Mouse (Mus musculus): ENCODE measurements around the gene Aph1c. TPM values are rescaled to one million over a fixed set of nuclear protein-coding genes. Genes with fewer than 3 reads are reported as not detected.
A peak's percentile ranks its signal among the peaks of the same experiment; 100 is the strongest.
"Not testable (repeated sequence)": the region's sequence is repeated elsewhere in the genome, so short reads cannot be mapped to it uniquely, and the experiment has no call there.

Aph1c gene
- polyA plus RNA-seq, 2 experiments: 0.77 to 2.5 TPM

DNA sequence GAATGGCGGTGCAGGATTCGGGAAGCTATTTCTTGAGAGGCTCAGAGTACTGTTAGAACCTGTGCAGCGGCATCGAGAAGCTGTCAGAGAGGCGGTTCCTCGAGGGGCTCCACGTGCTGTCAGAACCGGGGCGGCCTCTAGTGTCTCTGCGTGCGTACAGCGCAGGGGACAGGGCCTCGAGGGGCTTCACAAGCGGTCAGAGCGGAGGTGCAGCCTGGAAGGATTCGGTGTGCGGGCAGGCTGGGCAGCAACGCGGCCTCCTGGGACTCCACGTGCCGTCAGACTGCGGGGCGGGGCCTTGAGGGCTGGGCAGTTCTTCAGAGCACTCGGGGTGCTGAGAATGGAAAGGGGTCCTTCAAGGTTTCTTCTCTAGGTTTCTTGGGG lies 563 bp upstream of the Aph1c start:
- Histone ChIP-seq H3K36me3 (replicated peaks; ENCODE audit: control insufficient read depth, insufficient read depth, low read depth) (no peaks in the 10 kb centered on the region), H3K9ac (replicated peaks) (peak overlapping the region; percentile 59; the same call in 1 of the 2 replicates), H3K27ac (no peak overlapping the region), H3K4me3 (ENCODE audit: insufficient read depth in 1 of 2, low read depth in 2 of 2, low read length in 2 of 2) (peak overlapping the region; percentile 56 to 58), H3K4me2 (ENCODE audit: low read depth) (peak overlapping the region; percentile 95), H3K9me3 (ENCODE audit: control insufficient read depth, low read length) (no peaks in the 10 kb centered on the region), H3K27me3 (ENCODE audit: control insufficient read depth, insufficient read depth, low read length) (no peaks in the 10 kb centered on the region; the same call in 1 of the 2 replicates), H3K4me1 (replicated peaks; ENCODE audit: control insufficient read depth in 2 of 2, insufficient read depth in 2 of 2, low read length in 1 of 2) (peaks cover 4 to 11% of the 10 kb centered on the region in 2 experiments; a peak in 3 of 4 replicates)
- under 1% methylated on average over 24 of the region's 24 CpGs for WGBS (ENCODE audit: insufficient replicate concordance)
- DNase-seq (ENCODE audit: low read depth in 3 of 3, low spot score in 3 of 3) (peak in 1 of 3 experiments; percentile 31), ATAC-seq (ENCODE audit: insufficient read depth) (peak; percentile 49)
- TF ChIP-seq CTCF (IDR thresholded peaks at IDR 0.05; ENCODE audit: low read depth) (peak; percentile 32; the same call in 1 of the 2 replicates), EP300 (IDR thresholded peaks at IDR 0.05; ENCODE audit: low read depth) (no peak)

- ATAC-seq (ENCODE audit: insufficient read depth) (no peak), DNase-seq (ENCODE audit: low read depth in 3 of 3, low spot score in 3 of 3) (no peak)
- WGBS (ENCODE audit: insufficient replicate concordance): 43% methylated on average over 7 of the region's 7 CpGs
- H3K36me3 ChIP-seq (replicated peaks; ENCODE audit: control insufficient read depth, insufficient read depth, low read depth): no peaks in the 10 kb centered on the region
- H3K9me3 ChIP-seq (ENCODE audit: control insufficient read depth, low read length): no peaks in the 10 kb centered on the region
- H3K27me3 ChIP-seq (ENCODE audit: control insufficient read depth, insufficient read depth, low read length): no peaks in the 10 kb centered on the region; the same call in 1 of the 2 replicates
- H3K4me2 ChIP-seq (ENCODE audit: low read depth): peak overlapping the region; percentile 95
- H3K27ac ChIP-seq: no peak overlapping the region
- H3K4me1 ChIP-seq (replicated peaks; ENCODE audit: control insufficient read depth in 2 of 2, insufficient read depth in 2 of 2, low read length in 1 of 2): peaks cover 4 to 11% of the 10 kb centered on the region in 2 experiments; a peak in 3 of 4 replicates
- H3K4me3 ChIP-seq (ENCODE audit: insufficient read depth in 1 of 2, low read depth in 2 of 2, low read length in 2 of 2): peak overlapping the region; percentile 58
- no peak for TF ChIP-seq EP300 (IDR thresholded peaks at IDR 0.05; ENCODE audit: low read depth)
- no peak for TF ChIP-seq CTCF (IDR thresholded peaks at IDR 0.05; ENCODE audit: low read depth)
- H3K9ac ChIP-seq (replicated peaks): no peak overlapping the region
Measured at GRCm38 (mm10) chr9:66833851-66834250, 675 bp downstream of the Aph1c start.

GRCm38 (mm10) chr9:66832366-66832908 lies 2.1 kb downstream of the Aph1c start:
- Histone ChIP-seq H3K4me3 (ENCODE audit: insufficient read depth in 1 of 2, low read depth in 2 of 2, low read length in 2 of 2) (no peak overlapping the region), H3K9me3 (ENCODE audit: control insufficient read depth, low read length) (no peaks in the 10 kb centered on the region), H3K36me3 (replicated peaks; ENCODE audit: control insufficient read depth, insufficient read depth, low read depth) (no peaks in the 10 kb centered on the region), H3K27ac (no peak overlapping the region), H3K27me3 (ENCODE audit: control insufficient read depth, insufficient read depth, low read length) (no peaks in the 10 kb centered on the region; the same call in 1 of the 2 replicates), H3K4me1 (replicated peaks; ENCODE audit: control insufficient read depth in 2 of 2, insufficient read depth in 2 of 2, low read length in 1 of 2) (peaks cover 4 to 11% of the 10 kb centered on the region in 2 experiments; a peak in 3 of 4 replicates), H3K9ac (replicated peaks) (no peak overlapping the region), H3K4me2 (ENCODE audit: low read depth) (no peak overlapping the region)
- TF ChIP-seq CTCF (IDR thresholded peaks at IDR 0.05; ENCODE audit: low read depth) (no peak), EP300 (IDR thresholded peaks at IDR 0.05; ENCODE audit: low read depth) (no peak)
- ATAC-seq (ENCODE audit: insufficient read depth) (no peak), DNase-seq (ENCODE audit: low read depth in 3 of 3, low spot score in 3 of 3) (no peak)
- 17% methylated on average over 4 of the region's 4 CpGs for WGBS (ENCODE audit: insufficient replicate concordance)

- H3K27ac ChIP-seq: no peak overlapping the region
- H3K27me3 ChIP-seq (ENCODE audit: control insufficient read depth, insufficient read depth, low read length): no peaks in the 10 kb centered on the region
- WGBS (ENCODE audit: insufficient replicate concordance): 34% methylated on average over 1 of the region's 1 CpGs
- no peak for ATAC-seq (ENCODE audit: insufficient read depth)
- no peaks in the 10 kb centered on the region for H3K4me1 ChIP-seq (replicated peaks; ENCODE audit: control insufficient read depth in 2 of 2, insufficient read depth in 2 of 2, low read length in 1 of 2)
- peak in 2 of 3 experiments; percentile 32 to 38 for DNase-seq (ENCODE audit: low read depth in 3 of 3, low spot score in 3 of 3)
- no peak overlapping the region for H3K4me2 ChIP-seq (ENCODE audit: low read depth)
- no peak overlapping the region for H3K4me3 ChIP-seq (ENCODE audit: insufficient read depth in 1 of 2, low read depth in 2 of 2, low read length in 2 of 2)
- TF ChIP-seq EP300 (IDR thresholded peaks at IDR 0.05; ENCODE audit: low read depth): no peak
- peak; percentile 60 for TF ChIP-seq CTCF (IDR thresholded peaks at IDR 0.05; ENCODE audit: low read depth)
- H3K36me3 ChIP-seq (replicated peaks; ENCODE audit: control insufficient read depth, insufficient read depth, low read depth): no peaks in the 10 kb centered on the region
- no peak overlapping the region for H3K9ac ChIP-seq (replicated peaks)
- H3K9me3 ChIP-seq (ENCODE audit: control insufficient read depth, low read length): no peaks in the 10 kb centered on the region
Measured at GRCm38 (mm10) chr9:66825990-66826389, 8.5 kb downstream of the Aph1c start.

GRCm38 (mm10) chr9:66822255-66822654 lies 12.3 kb downstream of the Aph1c start:
- not testable (repeated sequence) for H3K4me3 ChIP-seq (ENCODE audit: insufficient read depth in 1 of 2, low read depth in 2 of 2, low read length in 2 of 2); H3K4me2 ChIP-seq (ENCODE audit: low read depth); H3K27ac ChIP-seq; DNase-seq (ENCODE audit: low read depth in 3 of 3, low spot score in 3 of 3); H3K27me3 ChIP-seq (ENCODE audit: control insufficient read depth, insufficient read depth, low read length); H3K36me3 ChIP-seq (replicated peaks; ENCODE audit: control insufficient read depth, insufficient read depth, low read depth); H3K9ac ChIP-seq (replicated peaks); H3K4me1 ChIP-seq (replicated peaks; ENCODE audit: control insufficient read depth in 2 of 2, insufficient read depth in 2 of 2, low read length in 1 of 2); H3K9me3 ChIP-seq (ENCODE audit: control insufficient read depth, low read length); ATAC-seq (ENCODE audit: insufficient read depth)
- no CpG with 5 or more reads among the region's 5 CpGs for WGBS (ENCODE audit: insufficient replicate concordance)
- TF ChIP-seq CTCF (IDR thresholded peaks at IDR 0.05; ENCODE audit: low read depth): 0 out of 2 replicates have a peak, but pooled peaks have one; percentile 22
